Mouse (Mus musculus) embryonic stem cell, embryonic (primary cell): ENCODE data around the gene Stk39.

Experiments used
- CTCF ChIA-PET, 4 experiments: fragments of 300-600 bp in 2 of 4; fragments of 350-600 bp in 2 of 4; sonication (Branson Sonifier 250); formaldehyde crosslinking; loops; one replicate each; lab custom pipeline; 2022; ENCODE audit warnings: inconsistent platforms in 2 of 4; lab: Charles Lee
- POLR2A ChIA-PET, 4 experiments: fragments of 300-600 bp in 2 of 4; fragments of 350-600 bp in 2 of 4; sonication (Branson Sonifier 250); formaldehyde crosslinking; loops; one replicate each; lab custom pipeline; 2022; ENCODE audit warnings: antibody characterized with exemption in 4 of 4, inconsistent platforms in 1 of 4; lab: Charles Lee

Stk39 gene

GRCm38 (mm10) chr2:68471759-68472550, at the start of gene Stk39:
Gene Stk39 (minus strand): TSS chr2:68472268.
- CTCF ChIA-PET, result no interaction called here
- POLR2A ChIA-PET, result interaction anchor here in 2 of 4 experiments (1.3 to 1.4 kb wide), 2 partner anchors 86 to 105 kb away, joined by 3 to 4 read pairs; no protein-coding TSS in a partner anchor

- CTCF ChIA-PET, result no interaction called here
- POLR2A ChIA-PET, result no interaction called here
Measured at GRCm38 (mm10) chr2:68515409-68515808, 43.3 kb upstream of the Stk39 start.

GRCm38 (mm10) chr2:68503202-68503601, 31.1 kb upstream of the Stk39 start:
- ChIA-PET POLR2A (no interaction called here), CTCF (interaction anchor here in 1 of 4 experiments (0.6 kb wide), 1 partner anchor 292 kb away, joined by 3 read pairs; no protein-coding TSS in a partner anchor)

GRCm38 (mm10) chr2:68502734-68503133, 30.7 kb upstream of the Stk39 start:
- CTCF ChIA-PET, result interaction anchor here in 1 of 4 experiments (0.6 kb wide), 1 partner anchor 292 kb away, joined by 3 read pairs; no protein-coding TSS in a partner anchor
- POLR2A ChIA-PET, result no interaction called here

GRCm38 (mm10) chr2:68502236-68502635, 30.2 kb upstream of the Stk39 start:
- POLR2A ChIA-PET, result no interaction called here
- CTCF ChIA-PET, result no interaction called here

- CTCF ChIA-PET, result no interaction called here
- POLR2A ChIA-PET, result no interaction called here
Measured at GRCm38 (mm10) chr2:68486275-68486674, 14.2 kb upstream of the Stk39 start.

GRCm38 (mm10) chr2:68485141-68485540, 13.1 kb upstream of the Stk39 start:
- ChIA-PET CTCF (no interaction called here), POLR2A (no interaction called here)

- ChIA-PET CTCF (no interaction called here), POLR2A (interaction anchor here in 1 of 4 experiments (0.6 kb wide), 1 partner anchor 27 kb away, joined by 3 read pairs; no protein-coding TSS in a partner anchor)
Measured at GRCm38 (mm10) chr2:68482896-68483295, 10.8 kb upstream of the Stk39 start.

GRCm38 (mm10) chr2:68479823-68480222, 7.8 kb upstream of the Stk39 start:
- ChIA-PET CTCF (no interaction called here), POLR2A (no interaction called here)

GRCm38 (mm10) chr2:68472921-68473320, 853 bp upstream of the Stk39 start:
- POLR2A ChIA-PET, result interaction anchor here in 1 of 4 experiments (0.7 kb wide), 1 partner anchor 16 kb away, joined by 3 read pairs; no protein-coding TSS in a partner anchor
- CTCF ChIA-PET, result no interaction called here

GRCm38 (mm10) chr2:68472551-68472910, 463 bp upstream of the Stk39 start:
- CTCF ChIA-PET, result no interaction called here

GRCm38 (mm10) chr2:68470891-68471758, 943 bp downstream of the Stk39 start:
- ChIA-PET CTCF (interaction anchor here in 1 of 4 experiments (0.5 kb wide), 1 partner anchor 178 kb away, joined by 3 read pairs; no protein-coding TSS in a partner anchor), POLR2A (interaction anchor here in 2 of 4 experiments (0.5 to 1.4 kb wide), 3 partner anchors 66 to 104 kb away, joined by 3 to 8 read pairs (median 4); no protein-coding TSS in a partner anchor)

More at GRCm38 (mm10) chr2:68472551-68472910, 463 bp upstream of the Stk39 start:
- POLR2A ChIA-PET, result no interaction called here

- ChIA-PET POLR2A (no interaction called here), CTCF (no interaction called here)
Measured at GRCm38 (mm10) chr2:68469491-68469890, 2.6 kb downstream of the Stk39 start.

- ChIA-PET CTCF (no interaction called here), POLR2A (no interaction called here)
Measured at GRCm38 (mm10) chr2:68468698-68469097, 3.4 kb downstream of the Stk39 start.

GRCm38 (mm10) chr2:68468259-68468658, 3.8 kb downstream of the Stk39 start:
- CTCF ChIA-PET, result no interaction called here
- POLR2A ChIA-PET, result no interaction called here

GRCm38 (mm10) chr2:68467085-68467978, 4.7 kb downstream of the Stk39 start:
- ChIA-PET POLR2A (no interaction called here), CTCF (no interaction called here)

- ChIA-PET POLR2A (interaction anchor here in 1 of 4 experiments (0.6 kb wide), 1 partner anchor 60 kb away, joined by 8 read pairs; no protein-coding TSS in a partner anchor), CTCF (interaction anchor here in 1 of 4 experiments (0.9 kb wide), 1 partner anchor 102 kb away, joined by 4 read pairs; no protein-coding TSS in a partner anchor)
Measured at GRCm38 (mm10) chr2:68466124-68467070, 5.7 kb downstream of the Stk39 start.
